Mouse (Mus musculus) midbrain, embryonic 12.5 days (tissue): ENCODE data around the gene Ric8a. TPM values are rescaled to one million over a fixed set of nuclear protein-coding genes. Genes with fewer than 3 reads are reported as not detected.

Experiments
- ATAC-seq: fragments of 200-750 bp; cut with Nextera tagmentation; 2 replicates; pipeline ENCODE4 v1.8.0; 2017; ENCODE audit warnings: low read depth, moderate TSS enrichment, moderate library complexity; ENCODE audit not compliant: low FRiP score
- H3K27ac ChIP-seq: fragments of 300-500 bp; sonication (generic); replicated peaks from 2 replicates; pipeline ENCODE4 v1.5.1; 2016; ENCODE audit warnings: mild to moderate bottlenecking
- H3K27me3 ChIP-seq: fragments of 300-500 bp; sonication (generic); 2 replicates; pipeline ENCODE4 v1.6.1; 2016; ENCODE audit warnings: mild to moderate bottlenecking
- H3K36me3 ChIP-seq: fragments of 300-500 bp; sonication (generic); 2 replicates; pipeline ENCODE4 v1.6.1; 2016
- H3K4me1 ChIP-seq: fragments of 300-500 bp; sonication (generic); 2 replicates; pipeline ENCODE4 v1.6.1; 2016
- H3K4me2 ChIP-seq: fragments of 300-500 bp; sonication (generic); replicated peaks from 2 replicates; pipeline ENCODE4 v1.6.1; 2016; ENCODE audit warnings: mild to moderate bottlenecking, moderate library complexity
- H3K4me3 ChIP-seq: fragments of 300-500 bp; sonication (generic); 2 replicates; pipeline ENCODE4 v1.5.1; 2016; ENCODE audit warnings: mild to moderate bottlenecking
- H3K9ac ChIP-seq: fragments of 300-500 bp; sonication (generic); replicated peaks from 2 replicates; pipeline ENCODE4 v1.6.1; 2016; ENCODE audit warnings: mild to moderate bottlenecking, moderate library complexity
- H3K9me3 ChIP-seq: fragments of 300-500 bp; sonication (generic); 2 replicates; pipeline ENCODE4 v1.6.1; 2016; ENCODE audit warnings: mild to moderate bottlenecking
- WGBS: fragments of 180-500 bp; shearing (Covaris S2); methylation state at CpG from one replicate; pipeline ENCODE4 v1.1.7; 2016; 5-methylcytosine and 5-hydroxymethylcytosine counted together
- polyA plus RNA-seq: library from polyadenylated mRNA; unstranded; fragments of >200 nt; fragmentation: Nextera tagmentation; extraction: Ambion mirVana; gene quantifications from 2 replicates; pipeline ENCODE4 v1.2.1, GENCODE M21; 2016

Ric8a gene
- polyA plus RNA-seq, 1 experiment from 2014 or later: 78.3 TPM

GRCm38 (mm10) chr7:140848591-140848990 is 8.2 kb upstream of the Ric8a start:
- Histone ChIP-seq H3K9me3 (no peaks in the 10 kb centered on the region), H3K4me3 (no peak overlapping the region), H3K27me3 (peaks cover 10% of the 10 kb centered on the region), H3K4me2 (no peak overlapping the region), H3K27ac (no peak overlapping the region), H3K36me3 (peaks cover 22% of the 10 kb centered on the region), H3K4me1 (no peaks in the 10 kb centered on the region), H3K9ac (no peak overlapping the region)
- 91% methylated on average over 10 of the region's 10 CpGs for WGBS
- ATAC-seq: no peak

- Histone ChIP-seq H3K27ac (no peak overlapping the region), H3K27me3 (no peaks in the 10 kb centered on the region), H3K36me3 (peaks cover 34% of the 10 kb centered on the region), H3K9me3 (no peaks in the 10 kb centered on the region), H3K4me3 (no peak overlapping the region), H3K4me2 (no peak overlapping the region), H3K9ac (no peak overlapping the region), H3K4me1 (peaks cover 10% of the 10 kb centered on the region)
- WGBS: 98% methylated on average over 4 of the region's 4 CpGs
- no peak for ATAC-seq
Observed at GRCm38 (mm10) chr7:140851916-140852315, 4.8 kb upstream of the Ric8a start.

GRCm38 (mm10) chr7:140853386-140853785 is 3.4 kb upstream of the Ric8a start:
- Histone ChIP-seq H3K4me3 (no peak overlapping the region), H3K27me3 (no peaks in the 10 kb centered on the region), H3K36me3 (peaks cover 35% of the 10 kb centered on the region), H3K4me2 (no peak overlapping the region), H3K9me3 (no peaks in the 10 kb centered on the region), H3K9ac (no peak overlapping the region), H3K27ac (no peak overlapping the region), H3K4me1 (peaks cover 18% of the 10 kb centered on the region)
- ATAC-seq: no peak
- WGBS: 89% methylated on average over 9 of the region's 9 CpGs

- peaks cover 29% of the 10 kb centered on the region for H3K4me1 ChIP-seq
- H3K4me2 ChIP-seq: no peak overlapping the region
- no peaks in the 10 kb centered on the region for H3K27me3 ChIP-seq
- WGBS: 95% methylated on average over 18 of the region's 18 CpGs
- no peak overlapping the region for H3K9ac ChIP-seq
- no peak overlapping the region for H3K27ac ChIP-seq
- no peaks in the 10 kb centered on the region for H3K9me3 ChIP-seq
- H3K36me3 ChIP-seq: peaks cover 46% of the 10 kb centered on the region
- H3K4me3 ChIP-seq: no peak overlapping the region
- ATAC-seq: no peak
Observed at GRCm38 (mm10) chr7:140854483-140854882, 2.3 kb upstream of the Ric8a start.

- no peak for ATAC-seq
- Histone ChIP-seq H3K36me3 (peaks cover 52% of the 10 kb centered on the region), H3K27ac (no peak overlapping the region), H3K27me3 (no peaks in the 10 kb centered on the region), H3K9me3 (no peaks in the 10 kb centered on the region), H3K4me3 (peak overlapping the region; percentile 81), H3K4me2 (peak overlapping the region; percentile 99), H3K9ac (peak overlapping the region; percentile 93), H3K4me1 (peaks cover 32% of the 10 kb centered on the region)
- WGBS: 79% methylated on average over 9 of the region's 9 CpGs
Observed at GRCm38 (mm10) chr7:140855181-140855580, 1.6 kb upstream of the Ric8a start.

- Histone ChIP-seq H3K9me3 (no peaks in the 10 kb centered on the region), H3K4me2 (peak within 1 kb of the TSS; percentile 99), H3K36me3 (peaks cover 61% of the 10 kb centered on the region), H3K27ac (peak within 1 kb of the TSS; percentile 90), H3K4me1 (peaks cover 32% of the 10 kb centered on the region), H3K27me3 (no peaks in the 10 kb centered on the region), H3K4me3 (peak within 1 kb of the TSS; percentile 81), H3K9ac (peak within 1 kb of the TSS; percentile 93)
- ATAC-seq: peak; percentile 80
- WGBS: 1% methylated on average over 51 of the region's 51 CpGs
Observed at GRCm38 (mm10) chr7:140855860-140856784, 635 bp upstream of the Ric8a start, which contains the start of gene Gm45785. Gene Gm45785, minus strand, starts transcription at chr7:140856331.

GRCm38 (mm10) chr7:140857550-140858505 is 1.1 kb downstream of the Ric8a start, which contains the start of gene Bet1l:
Gene Bet1l, minus strand, starts transcription at chr7:140857577.
- peak within 1 kb of the TSS; percentile 90 for H3K27ac ChIP-seq
- ATAC-seq: peak; percentile 48
- WGBS: 42% methylated on average over 40 of the region's 40 CpGs
- peak within 1 kb of the TSS; percentile 93 for H3K9ac ChIP-seq
- no peaks in the 10 kb centered on the region for H3K27me3 ChIP-seq
- H3K4me3 ChIP-seq: peak within 1 kb of the TSS; percentile 81
- no peaks in the 10 kb centered on the region for H3K9me3 ChIP-seq
- peak within 1 kb of the TSS; percentile 99 for H3K4me2 ChIP-seq
- peaks cover 32% of the 10 kb centered on the region for H3K4me1 ChIP-seq
- H3K36me3 ChIP-seq: peaks cover 64% of the 10 kb centered on the region

GRCm38 (mm10) chr7:140858746-140859145 is 2.0 kb downstream of the Ric8a start:
- no peak overlapping the region for H3K27ac ChIP-seq
- peak overlapping the region; percentile 93 for H3K9ac ChIP-seq
- H3K36me3 ChIP-seq: peaks cover 64% of the 10 kb centered on the region
- no peaks in the 10 kb centered on the region for H3K9me3 ChIP-seq
- H3K4me2 ChIP-seq: peak overlapping the region; percentile 99
- ATAC-seq: no peak
- H3K4me1 ChIP-seq: peaks cover 32% of the 10 kb centered on the region
- no peaks in the 10 kb centered on the region for H3K27me3 ChIP-seq
- WGBS: 93% methylated on average over 8 of the region's 8 CpGs
- H3K4me3 ChIP-seq: peak overlapping the region; percentile 81

GRCm38 (mm10) chr7:140859997-140860396 is 3.2 kb downstream of the Ric8a start:
- WGBS: 69% methylated on average over 6 of the region's 6 CpGs
- H3K9ac ChIP-seq: no peak overlapping the region
- no peak overlapping the region for H3K4me3 ChIP-seq
- H3K9me3 ChIP-seq: no peaks in the 10 kb centered on the region
- H3K4me1 ChIP-seq: peaks cover 30% of the 10 kb centered on the region
- H3K27me3 ChIP-seq: no peaks in the 10 kb centered on the region
- no peak overlapping the region for H3K4me2 ChIP-seq
- H3K27ac ChIP-seq: no peak overlapping the region
- ATAC-seq: no peak
- H3K36me3 ChIP-seq: peaks cover 66% of the 10 kb centered on the region

GRCm38 (mm10) chr7:140860728-140861127 is 4.0 kb downstream of the Ric8a start:
- Histone ChIP-seq H3K4me1 (peaks cover 22% of the 10 kb centered on the region), H3K4me3 (no peak overlapping the region), H3K36me3 (peaks cover 69% of the 10 kb centered on the region), H3K27me3 (no peaks in the 10 kb centered on the region), H3K9me3 (no peaks in the 10 kb centered on the region), H3K9ac (no peak overlapping the region), H3K4me2 (no peak overlapping the region), H3K27ac (no peak overlapping the region)
- 91% methylated on average over 5 of the region's 5 CpGs for WGBS
- no peak for ATAC-seq

GRCm38 (mm10) chr7:140864761-140865160 is 8.0 kb downstream of the Ric8a start:
- no peak overlapping the region for H3K4me3 ChIP-seq
- 0 out of 2 replicates have a peak, but pooled peaks cover 2% of the 10 kb centered on the region for H3K4me1 ChIP-seq
- no peak overlapping the region for H3K9ac ChIP-seq
- H3K27me3 ChIP-seq: no peaks in the 10 kb centered on the region
- no peaks in the 10 kb centered on the region for H3K9me3 ChIP-seq
- H3K4me2 ChIP-seq: no peak overlapping the region
- ATAC-seq: no peak
- H3K27ac ChIP-seq: no peak overlapping the region
- H3K36me3 ChIP-seq: peaks cover 70% of the 10 kb centered on the region
- WGBS: 89% methylated on average over 12 of the region's 12 CpGs
